Mouse (Mus musculus): ENCODE measurements at regions not wholly inside any gene's neighbourhood (a gene's known extent, or its start where the extent isn't known, plus 50 kb on each side); places are given as distances from the start of the nearest gene placed in this dataset.

GRCm38 (mm10) chr11:117042336-117042735 lies 72.6 kb upstream of the Sec14l1 start:
- TF ChIP-seq CTCF (IDR thresholded peaks at IDR 0.05; ENCODE audit: extremely low read depth, insufficient read depth, insufficient read length, insufficient replicate concordance) (no peak), POLR2A (IDR thresholded peaks at IDR 0.05; ENCODE audit: low read depth, low read length) (no peak)

Measured in spleen, adult 2 months (tissue).